Mouse (Mus musculus): Measurements from ENCODE around the gene Hipk3. TPM values are rescaled to one million over a fixed set of nuclear protein-coding genes. Genes with fewer than 3 reads are reported as not detected.

Hipk3 gene
- polyA plus RNA-seq (2014; fragmentation: Illumina TruSeq; extraction: RNeasy Lipid Tissue Mini Kit (QIAGEN cat#74804); ENCODE audit: low read depth, low replicate concordance), result 48.6 TPM

DNA sequence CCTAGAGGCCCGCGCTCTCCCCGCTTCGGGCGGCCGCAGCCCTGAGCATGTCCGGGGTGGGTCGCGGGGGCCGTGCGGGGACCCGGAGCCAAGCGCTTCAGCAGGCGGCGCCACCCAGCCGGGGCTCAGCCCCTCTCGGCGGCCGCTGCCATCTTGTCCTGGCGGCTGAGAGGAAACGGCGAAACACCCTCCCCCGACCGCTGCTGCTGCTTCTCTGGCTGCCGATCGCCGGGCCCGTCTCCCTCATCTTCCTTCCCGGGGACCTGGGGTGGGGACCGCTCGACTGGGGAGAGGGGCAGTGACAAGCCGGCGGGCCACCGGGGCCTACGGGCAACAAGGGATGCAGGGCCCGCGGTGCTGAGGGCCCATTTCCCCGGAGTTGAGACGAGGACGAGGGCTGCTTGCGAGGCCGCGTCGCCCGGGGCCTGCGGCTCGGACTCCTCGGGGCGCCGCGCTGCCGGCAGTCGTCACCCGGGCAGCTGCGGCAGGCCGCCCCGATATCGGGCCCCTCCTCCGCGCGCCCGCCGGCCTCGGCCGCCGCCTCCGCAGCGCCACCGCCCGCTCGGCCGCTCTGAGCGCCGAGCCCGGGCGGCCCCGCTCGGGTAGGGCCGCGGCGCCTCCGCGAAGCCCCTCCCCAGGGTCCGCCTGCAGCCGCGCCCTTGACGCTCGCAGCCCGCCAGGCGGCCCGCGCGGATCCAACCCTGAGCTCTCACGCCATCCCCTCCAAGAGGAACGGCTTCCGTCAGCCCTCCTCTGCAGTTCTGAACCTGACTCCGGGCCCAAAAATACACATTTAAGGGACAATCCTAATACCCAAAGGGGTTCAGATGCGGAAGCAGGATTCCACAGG is at the start of gene Hipk3:
Gene Hipk3, minus strand, starts transcription at position 496 of the 850 bp plus-strand sequence.

DNA sequence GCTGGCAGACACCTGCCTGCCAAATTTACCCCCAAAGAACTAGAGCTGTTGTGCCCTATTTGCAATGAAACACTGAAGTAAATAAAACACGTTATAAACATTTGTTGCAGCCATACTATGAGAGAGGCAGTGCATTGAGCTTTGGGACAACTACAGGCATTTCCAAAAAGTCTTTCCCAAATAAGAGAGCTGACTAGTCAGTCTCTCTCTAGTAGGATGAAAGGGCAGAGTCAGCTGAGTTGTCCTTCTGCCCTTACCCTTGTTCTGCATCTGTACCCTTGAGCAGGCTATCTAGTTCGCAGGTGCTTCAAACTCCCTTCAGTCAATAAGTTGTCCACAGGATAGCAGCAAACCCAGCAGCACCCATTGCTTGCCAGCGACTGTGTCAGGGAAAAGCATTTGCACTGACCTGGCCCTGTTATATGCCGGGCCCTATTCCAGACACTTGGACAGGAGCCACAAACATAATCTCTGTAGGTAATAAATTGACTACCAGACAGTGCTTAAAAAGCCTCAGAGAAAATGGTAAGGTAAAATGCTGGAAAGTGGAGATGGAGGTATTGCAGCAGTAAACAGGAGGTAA is 83.2 kb downstream of the Hipk3 start, which contains the start of gene D430041D05Rik:
Gene D430041D05Rik, minus strand, starts transcription at position 51 of the 583 bp plus-strand sequence.

Other genes starting within 250 kb of the Hipk3 start
- not detected for gene D430041D05Rik, start 83.4 kb downstream of the Hipk3 start, polyA plus RNA-seq (2014; fragmentation: Illumina TruSeq; extraction: RNeasy Lipid Tissue Mini Kit (QIAGEN cat#74804); ENCODE audit: low read depth, low replicate concordance)
- 33.1 TPM for gene Cstf3, start 96.1 kb upstream of the Hipk3 start, polyA plus RNA-seq (2014; fragmentation: Illumina TruSeq; extraction: RNeasy Lipid Tissue Mini Kit (QIAGEN cat#74804); ENCODE audit: low read depth, low replicate concordance)
- gene Tcp11l1, start 217.7 kb upstream of the Hipk3 start, polyA plus RNA-seq (2014; fragmentation: Illumina TruSeq; extraction: RNeasy Lipid Tissue Mini Kit (QIAGEN cat#74804); ENCODE audit: low read depth, low replicate concordance), result 7.3 TPM
- not detected for gene Pin1rt1, start 221.9 kb upstream of the Hipk3 start, polyA plus RNA-seq (2014; fragmentation: Illumina TruSeq; extraction: RNeasy Lipid Tissue Mini Kit (QIAGEN cat#74804); ENCODE audit: low read depth, low replicate concordance)
- gene Depdc7, start 248.4 kb upstream of the Hipk3 start, polyA plus RNA-seq (2014; fragmentation: Illumina TruSeq; extraction: RNeasy Lipid Tissue Mini Kit (QIAGEN cat#74804); ENCODE audit: low read depth, low replicate concordance), result 80.7 TPM

All from liver, adult 10 weeks (tissue).